Mouse (Mus musculus) spleen, adult 10 weeks (tissue): Measurements from ENCODE around the gene Gpnmb. TPM values are rescaled to one million over a fixed set of nuclear protein-coding genes. Genes with fewer than 3 reads are reported as not detected.

ENCODE experiments used
- polyA plus RNA-seq: library from polyadenylated mRNA; stranded (reverse); fragments of 350-450 nt; fragmentation: Illumina TruSeq; extraction: RNeasy Lipid Tissue Mini Kit (QIAGEN cat#74804); gene quantifications from one replicate; pipeline ENCODE4 v1.2.3, GENCODE M21; 2015; ENCODE audit warnings: low replicate concordance; ENCODE audit not compliant: insufficient read depth

Gene Gpnmb
- 1.3 TPM for polyA plus RNA-seq

DNA sequence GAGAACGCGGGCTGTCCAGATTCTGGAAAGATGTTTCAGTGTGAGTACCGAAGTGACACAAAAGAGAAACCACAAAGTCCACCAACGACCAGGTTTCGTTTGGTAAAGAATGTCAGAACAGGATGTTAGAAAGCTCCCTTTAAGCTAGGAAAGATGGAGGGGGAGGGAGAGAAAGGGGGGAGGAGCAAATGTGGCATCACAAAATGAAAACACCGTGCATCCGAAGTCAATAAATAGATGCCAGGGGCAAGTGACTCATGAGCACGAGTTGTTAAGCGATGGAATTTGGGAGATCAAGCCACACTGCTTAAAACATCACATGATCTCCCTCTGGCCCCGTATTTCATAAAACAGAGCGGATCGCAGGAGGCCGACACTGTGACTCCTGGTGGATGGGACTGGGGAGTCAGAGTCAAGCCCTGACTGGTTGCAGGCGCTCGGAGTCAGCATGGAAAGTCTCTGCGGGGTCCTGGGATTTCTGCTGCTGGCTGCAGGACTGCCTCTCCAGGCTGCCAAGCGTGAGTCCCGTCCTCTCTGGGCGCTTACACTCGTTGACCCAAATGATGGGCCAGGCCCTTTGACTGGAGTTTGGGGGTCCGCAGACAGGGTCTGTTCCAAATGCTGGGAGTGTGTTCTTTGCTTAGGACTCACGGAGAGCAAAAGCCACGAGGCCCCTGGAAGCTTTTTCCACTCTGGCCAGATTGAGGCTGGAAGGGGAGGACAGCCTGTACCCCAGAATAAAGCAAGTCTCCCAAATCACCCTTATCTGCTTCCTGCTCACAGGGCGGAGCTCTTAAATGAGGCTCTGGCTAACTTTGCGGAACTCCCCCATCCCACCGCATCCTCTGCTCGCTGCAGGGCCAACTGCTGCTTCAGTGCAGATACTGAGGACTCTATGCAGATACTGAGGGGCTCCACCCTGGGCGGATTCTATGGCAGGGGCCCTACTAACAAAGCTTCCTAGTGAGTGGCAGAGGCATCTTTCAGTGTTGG, at the start of gene Gpnmb:
Gene Gpnmb (plus strand): TSS at position 272 of the 993 bp plus-strand sequence.

DNA sequence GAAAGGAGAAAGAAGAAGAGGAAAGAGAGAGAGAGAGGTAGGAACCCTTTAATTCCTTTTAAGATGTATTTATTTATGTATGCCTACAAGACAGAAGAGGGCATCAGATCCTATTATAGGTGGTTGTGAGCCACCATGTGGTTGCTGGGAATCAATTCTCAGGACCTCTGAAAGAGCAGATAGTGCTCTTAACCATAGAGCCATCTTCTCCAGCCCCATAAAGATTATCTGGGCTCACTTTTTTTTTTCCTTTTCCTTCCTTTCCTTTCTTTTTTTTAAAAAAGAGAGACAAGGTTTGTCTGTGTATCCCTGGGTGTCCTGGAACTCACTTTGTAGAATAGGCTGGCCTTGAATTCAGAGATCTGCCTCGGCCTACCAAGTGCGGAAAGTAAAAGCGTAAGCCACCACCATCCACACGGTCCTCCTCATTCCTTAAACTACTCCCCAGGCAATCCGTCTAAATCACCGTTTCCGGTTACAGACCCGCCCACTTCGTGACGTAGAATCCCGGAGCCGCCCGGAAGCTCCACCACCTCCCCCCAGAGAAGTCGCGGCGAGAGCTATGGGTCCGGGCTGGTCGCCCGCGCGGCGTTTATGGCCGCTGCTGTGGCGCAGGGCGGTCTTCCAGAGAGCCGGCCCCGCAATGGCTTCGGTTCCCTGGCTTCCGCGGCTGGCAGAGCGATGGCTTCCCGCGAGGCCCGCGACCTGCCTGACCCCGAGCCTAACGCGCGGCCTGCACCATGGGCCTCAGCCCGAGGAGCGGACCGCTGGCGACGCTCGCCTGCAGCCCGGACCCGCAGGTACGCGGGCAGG, 37.2 kb downstream of the Gpnmb start, which contains the start of gene Malsu1:
Gene Malsu1 (plus strand): TSS at position 492 of the 813 bp plus-strand sequence.

Other genes with a start within 250 kb of the Gpnmb start
- 159 TPM for gene Tmem176a, start 195.6 kb upstream of the Gpnmb start, polyA plus RNA-seq
- 279 TPM for gene Tmem176b, start 195.1 kb upstream of the Gpnmb start, polyA plus RNA-seq
- gene Aoc1, start 163.7 kb upstream of the Gpnmb start, polyA plus RNA-seq, result 0.97 TPM
- gene 1600015I10Rik, start 106.7 kb upstream of the Gpnmb start, polyA plus RNA-seq, result not detected
- gene Doxl2, start 61.6 kb upstream of the Gpnmb start, polyA plus RNA-seq, result not detected
- gene Svs1, start 49.7 kb upstream of the Gpnmb start, polyA plus RNA-seq, result not detected
- 25.9 TPM for gene Malsu1, start 37.2 kb downstream of the Gpnmb start, polyA plus RNA-seq
- gene Igf2bp3, start 178.4 kb downstream of the Gpnmb start, polyA plus RNA-seq, result 0.97 TPM
- gene Tra2a, start 227.5 kb downstream of the Gpnmb start, polyA plus RNA-seq, result 241 TPM